Mouse (Mus musculus): Measurements from ENCODE around the gene N4bp2. TPM values are rescaled to one million over a fixed set of nuclear protein-coding genes. Genes with fewer than 3 reads are reported as not detected.
"Not testable (repeated sequence)": the region's sequence is repeated elsewhere in the genome, so short reads cannot be mapped to it uniquely, and the experiment has no call there.

Gene N4bp2
- total RNA-seq, 2 experiments from 2014 or later = 8.3 to 10.5 TPM

DNA sequence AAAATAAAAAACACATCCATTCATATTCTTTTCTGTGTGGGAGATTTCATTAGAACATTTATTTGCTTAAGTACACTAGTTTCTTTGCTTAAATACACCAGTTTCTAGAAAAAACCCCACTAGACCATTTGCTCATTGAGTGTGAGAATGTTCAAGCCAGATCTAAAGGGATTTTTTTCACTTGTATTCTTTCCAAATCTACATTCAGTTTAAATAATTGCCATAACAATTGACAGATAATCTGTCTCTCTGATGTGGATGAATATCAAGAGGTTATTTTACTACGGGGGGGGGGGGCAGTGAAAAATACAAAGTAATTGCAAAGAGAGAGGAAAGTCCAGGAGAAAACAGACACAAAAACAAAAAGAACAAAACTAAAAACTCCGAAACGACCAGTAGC, 635 bp upstream of the N4bp2 start:
- intact Hi-C loops (cut with DNase I) = loop anchor here (1.0 to 10.0 kb wide), 5 partner anchors 38 to 368 kb away; partner anchors contain the start of genes Lias, Pds5a, Rpl9 and Smim14

DNA sequence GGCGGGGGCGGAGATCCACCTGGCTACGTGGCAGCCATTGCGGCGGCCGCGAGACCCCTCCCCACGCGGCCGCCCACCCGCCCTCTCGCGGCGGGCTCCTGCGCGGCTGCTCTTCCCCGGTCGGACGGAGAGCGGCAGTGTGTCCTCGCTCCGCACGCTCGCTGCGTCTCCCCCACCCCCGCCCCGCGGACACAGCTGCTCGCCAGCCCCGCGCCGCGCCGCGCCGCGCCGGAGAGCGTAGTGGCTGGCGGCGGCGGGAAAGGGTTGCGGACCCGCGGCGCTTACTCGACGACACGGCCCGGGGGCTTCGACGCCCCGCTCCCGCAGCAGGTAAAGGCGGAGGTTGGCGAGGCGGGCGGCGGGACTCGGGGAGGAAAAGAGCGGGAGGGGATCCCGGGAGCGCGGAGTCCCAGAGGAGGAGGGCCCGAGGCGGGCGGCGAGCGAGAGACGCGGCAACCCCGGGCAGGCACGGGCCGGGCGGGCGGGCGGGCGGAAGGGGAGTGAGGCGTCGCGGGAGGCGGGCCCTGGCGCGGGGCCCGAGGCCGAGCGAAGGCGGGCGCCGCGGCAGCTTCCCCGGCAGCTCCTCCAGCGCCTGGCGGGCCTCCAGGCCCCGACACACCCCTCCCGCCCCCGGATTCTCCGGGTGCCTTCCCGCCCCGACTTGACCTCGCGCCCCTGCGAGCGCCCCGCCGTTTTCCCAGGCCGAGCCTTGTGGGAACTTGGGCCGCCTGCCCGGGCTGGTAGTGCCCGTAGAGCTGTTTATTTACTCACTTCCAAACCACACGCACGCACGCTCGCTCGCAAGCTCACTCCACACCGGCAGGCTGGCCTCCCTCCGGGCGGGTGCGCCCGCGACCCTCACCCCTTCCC, 830 bp downstream of the N4bp2 start:
- intact Hi-C loops (cut with DNase I) = loop anchor here (1.0 to 10.0 kb wide), 6 partner anchors 39 to 369 kb away; partner anchors contain the start of genes Lias, Pds5a, Rpl9 and Smim14
- DNase-seq (ENCODE audit: low spot score in 2 of 2) = peak; percentile 52 to 73

More for the DNA sequence above, 635 bp upstream of the N4bp2 start:
- DNase-seq (ENCODE audit: low spot score in 2 of 2) = no peak

DNA sequence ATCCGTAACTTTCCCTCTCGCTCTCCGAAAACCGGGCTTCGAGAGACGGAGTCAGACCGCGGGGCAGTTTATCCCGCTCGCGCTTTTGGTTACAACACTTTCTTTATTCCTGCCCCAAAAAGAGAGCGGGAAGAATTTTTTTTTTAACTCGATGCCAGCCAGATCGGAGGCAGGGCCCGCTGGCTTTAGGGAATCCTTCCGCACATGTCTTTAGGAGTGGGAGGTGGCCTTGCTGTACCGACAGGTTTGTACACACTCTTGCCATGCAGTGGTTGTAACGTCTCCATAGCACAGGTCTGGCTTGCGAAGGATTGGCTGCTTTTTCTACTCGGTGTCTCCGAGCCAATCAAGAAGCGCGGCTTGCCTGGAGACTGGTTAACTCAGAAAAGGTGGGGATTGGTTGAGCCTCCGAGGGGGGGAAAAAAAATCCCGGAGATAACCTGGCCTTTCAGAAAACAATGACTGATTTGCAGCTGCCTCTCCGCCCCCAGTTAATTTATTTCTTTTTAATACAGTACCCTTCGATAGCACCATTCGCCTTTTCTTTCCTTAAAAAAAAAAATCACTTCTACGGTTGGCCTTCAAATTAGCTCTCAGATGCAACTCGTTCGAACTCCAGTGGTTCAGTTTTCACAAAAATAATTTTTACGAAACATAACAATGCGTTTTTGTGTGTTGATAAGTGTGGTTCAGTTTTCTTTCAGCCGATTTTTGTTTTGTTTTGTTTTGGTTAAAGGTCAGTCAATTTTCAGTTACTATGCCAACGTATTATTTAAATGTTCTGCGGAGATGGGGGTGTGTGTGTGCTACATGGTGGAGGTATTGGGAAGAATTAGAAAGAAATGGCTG, 1.7 kb downstream of the N4bp2 start:
- peak; percentile 91 to 97 for DNase-seq (ENCODE audit: low spot score in 2 of 2)
- intact Hi-C loops (cut with DNase I) = loop anchor here (1.0 to 10.0 kb wide), 4 partner anchors 173 to 370 kb away; partner anchors contain the start of genes Lias, Rpl9, Smim14 and Ube2k

DNA sequence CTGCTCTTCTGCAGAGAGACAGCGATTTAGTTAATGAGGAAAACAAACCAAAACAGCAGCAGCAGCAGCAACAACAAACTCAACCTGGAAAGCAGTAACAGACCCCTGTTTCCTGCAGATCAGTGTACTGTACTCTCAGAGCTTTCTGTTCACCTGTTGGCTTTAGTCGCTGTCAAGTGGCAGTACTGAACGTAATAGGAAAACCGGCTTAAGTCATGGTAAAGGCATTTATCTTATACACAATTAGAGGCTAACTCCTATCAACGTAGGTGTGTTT, 2.3 kb downstream of the N4bp2 start:
- intact Hi-C loops (cut with DNase I) = loop anchor here (10.0 kb wide), 1 partner anchor 371 kb away; the partner anchor contains the start of genes Lias and Rpl9
- no peak for DNase-seq (ENCODE audit: low spot score in 2 of 2)

DNA sequence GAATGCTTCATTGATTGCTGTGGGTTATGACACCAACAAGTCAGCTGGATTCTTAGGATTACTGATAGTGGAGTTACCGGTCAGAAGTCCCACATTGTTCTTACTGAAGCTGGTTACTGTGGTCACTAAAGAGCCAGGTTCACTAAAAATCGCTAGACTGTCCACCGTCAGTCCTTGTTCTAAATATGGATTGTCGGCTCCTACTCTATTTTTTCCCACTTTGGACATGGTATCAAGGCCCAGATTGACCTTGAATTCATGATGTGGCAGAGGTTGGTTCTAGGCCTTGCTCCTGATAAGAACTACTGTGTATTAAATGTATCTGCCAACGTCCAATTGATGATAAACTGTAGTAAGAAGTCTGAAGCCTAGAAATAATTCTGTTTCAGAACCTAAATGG, 4.7 kb downstream of the N4bp2 start:
- intact Hi-C loops (cut with DNase I) = loop anchor here (10.0 kb wide), 1 partner anchor 373 kb away; the partner anchor contains the start of genes Lias and Rpl9
- no peak for DNase-seq (ENCODE audit: low spot score in 2 of 2)

DNA sequence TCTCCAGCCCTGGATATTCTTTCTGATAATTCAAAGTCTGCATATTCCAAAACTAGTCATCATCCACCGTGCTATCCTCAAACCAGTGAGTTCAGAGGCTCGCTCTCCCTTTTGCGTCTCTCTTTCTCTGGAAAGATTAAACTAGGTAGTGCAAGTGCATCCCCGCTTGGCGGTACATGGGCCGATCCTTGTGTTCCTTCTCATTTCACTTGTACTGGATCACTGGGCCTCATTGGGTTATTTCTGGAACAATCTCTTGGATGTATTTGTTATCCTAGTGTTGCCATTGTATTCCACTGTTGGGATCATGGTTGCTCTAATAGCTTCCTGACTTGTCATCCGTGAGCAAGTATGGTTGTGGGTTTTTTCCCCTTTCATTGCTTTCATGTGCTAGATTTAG, 6.7 kb downstream of the N4bp2 start:
- no peak for DNase-seq (ENCODE audit: low spot score in 2 of 2)
- intact Hi-C loops (cut with DNase I) = no loop called here

DNA sequence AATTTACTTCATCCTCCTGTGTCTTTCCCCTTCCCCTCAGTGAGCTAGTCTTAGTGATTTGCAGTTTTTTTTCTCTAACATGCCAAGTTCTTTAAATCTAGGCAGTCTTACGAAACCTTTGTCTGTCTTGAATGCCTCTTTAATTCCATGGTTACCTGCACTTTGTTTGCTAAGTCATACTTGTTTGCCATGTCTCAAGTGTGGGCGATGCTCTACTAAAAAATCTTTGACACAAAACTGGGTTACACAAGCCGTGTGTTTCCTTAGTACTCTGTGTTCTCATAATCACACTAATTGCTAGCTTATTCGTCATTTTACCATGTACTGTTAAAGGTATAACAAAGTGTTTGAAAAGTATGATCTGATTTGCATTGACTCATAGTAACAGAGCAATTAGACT, 7.2 kb downstream of the N4bp2 start:
- no peak for DNase-seq (ENCODE audit: low spot score in 2 of 2)
- intact Hi-C loops (cut with DNase I) = no loop called here

DNA sequence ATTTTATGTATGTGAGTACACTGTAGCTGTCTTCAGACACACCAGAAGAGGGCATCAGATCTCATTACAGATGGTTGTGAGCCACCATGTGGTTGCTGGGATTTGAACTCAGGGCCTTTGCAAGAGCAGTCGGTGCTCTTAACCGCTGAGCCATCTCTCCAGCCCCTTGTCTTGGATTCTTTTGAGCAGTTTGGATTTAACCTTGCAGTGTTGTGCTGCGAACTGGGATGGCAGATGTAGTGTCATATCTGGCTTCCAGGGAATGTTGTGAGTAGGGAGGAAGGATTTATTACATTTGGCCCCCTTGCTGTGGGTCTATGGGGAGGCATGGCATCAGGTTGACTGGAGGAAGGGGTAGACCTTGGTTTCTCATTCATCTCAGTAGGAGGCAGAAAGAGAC, 10.6 kb downstream of the N4bp2 start:
- intact Hi-C loops (cut with DNase I); DNase-seq (ENCODE audit: low spot score in 2 of 2): not testable (repeated sequence)

DNA sequence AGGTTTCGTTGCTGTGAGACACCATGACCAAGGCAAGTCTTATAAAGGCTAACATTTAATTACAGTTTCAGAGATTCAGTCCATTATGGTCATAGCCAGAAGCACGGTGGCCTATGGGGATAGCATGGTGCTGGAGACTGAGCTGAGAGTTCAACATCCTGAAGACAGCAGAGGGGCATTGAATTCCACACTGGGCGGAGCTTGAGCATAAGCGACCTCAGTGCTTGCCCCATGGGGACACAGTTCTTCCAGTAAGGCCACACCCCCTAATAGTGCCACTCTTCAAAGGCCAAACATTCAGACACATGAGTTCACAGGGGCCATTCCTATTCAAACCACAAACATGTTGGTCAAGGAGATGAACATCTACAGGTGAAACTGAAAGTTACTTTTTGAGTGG, 12.8 kb downstream of the N4bp2 start:
- no peak for DNase-seq (ENCODE audit: low spot score in 2 of 2)
- intact Hi-C loops (cut with DNase I) = no loop called here

DNA sequence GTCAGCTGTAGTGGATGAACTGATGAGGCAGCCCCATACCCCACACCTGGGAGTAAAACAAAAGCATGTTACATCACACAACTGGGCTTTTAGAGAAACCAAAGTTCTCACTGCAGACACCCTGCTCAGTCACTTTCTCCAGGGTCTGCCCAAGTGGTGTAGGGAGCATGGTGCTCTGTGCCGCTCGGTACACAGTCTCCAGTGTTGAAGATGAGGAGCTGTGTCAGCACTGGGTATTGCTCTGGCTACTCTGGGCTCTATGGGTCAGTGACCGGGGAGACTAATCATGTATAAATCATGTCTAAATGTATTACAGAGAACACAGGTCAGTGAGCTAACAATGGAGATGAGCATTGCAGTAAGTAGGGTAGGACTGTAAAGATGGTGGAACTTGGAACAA, 13.6 kb downstream of the N4bp2 start:
- no peak for DNase-seq (ENCODE audit: low spot score in 2 of 2)

DNA sequence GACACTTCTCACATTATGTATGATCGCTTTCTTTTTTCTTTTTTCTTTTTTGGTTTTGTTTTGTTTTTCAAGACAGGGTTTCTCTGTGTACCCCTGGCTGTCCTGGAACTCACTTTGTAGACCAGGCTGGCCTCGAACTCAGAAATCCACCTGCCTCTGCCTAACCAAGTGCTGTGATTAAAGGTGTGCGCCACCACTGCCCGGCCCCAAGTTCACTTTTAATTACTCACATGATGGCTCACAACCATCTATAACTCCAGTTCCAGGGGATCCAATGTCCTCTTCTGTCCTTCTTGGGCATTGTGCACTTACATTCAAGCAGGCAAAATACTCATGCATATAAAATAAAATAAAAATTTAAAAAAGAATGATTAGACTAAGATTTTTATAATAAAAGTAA, 15.7 kb downstream of the N4bp2 start:
- intact Hi-C loops (cut with DNase I); DNase-seq (ENCODE audit: low spot score in 2 of 2): not testable (repeated sequence)

More for the DNA sequence above, 13.6 kb downstream of the N4bp2 start:
- intact Hi-C loops (cut with DNase I) = no loop called here

DNA sequence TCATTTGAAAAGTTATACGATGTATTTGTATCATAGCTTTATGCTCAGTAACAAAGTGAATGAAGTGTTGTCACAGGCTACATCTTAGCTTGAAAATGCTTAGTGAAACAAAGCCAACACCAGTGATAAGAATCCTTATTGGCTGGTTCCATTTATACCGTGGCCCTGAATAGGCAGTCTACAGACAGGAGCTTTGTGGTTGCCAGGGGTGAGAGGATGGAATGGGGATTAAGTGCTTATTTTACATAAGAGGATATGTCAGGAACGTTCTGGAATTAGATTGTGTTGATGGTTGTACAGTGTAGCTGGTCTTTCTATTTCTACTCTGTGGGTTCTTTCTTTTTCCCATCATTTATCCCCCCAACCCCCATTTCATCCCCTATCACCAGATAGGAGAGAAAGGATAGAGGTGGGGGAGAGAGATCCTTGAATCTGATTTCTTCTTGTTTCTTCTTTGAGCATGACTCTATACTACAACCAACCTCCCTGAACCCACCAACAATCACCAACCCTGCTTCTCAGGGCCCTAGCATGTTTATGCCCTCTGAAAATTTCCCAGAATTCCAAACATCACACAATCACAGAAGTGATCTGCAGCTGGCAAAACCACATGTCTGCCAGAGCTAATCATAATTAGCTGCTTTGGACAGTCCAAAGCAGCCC, 16.2 kb downstream of the N4bp2 start:
- no peak for DNase-seq (ENCODE audit: low spot score in 2 of 2)
- intact Hi-C loops (cut with DNase I) = no loop called here

DNA sequence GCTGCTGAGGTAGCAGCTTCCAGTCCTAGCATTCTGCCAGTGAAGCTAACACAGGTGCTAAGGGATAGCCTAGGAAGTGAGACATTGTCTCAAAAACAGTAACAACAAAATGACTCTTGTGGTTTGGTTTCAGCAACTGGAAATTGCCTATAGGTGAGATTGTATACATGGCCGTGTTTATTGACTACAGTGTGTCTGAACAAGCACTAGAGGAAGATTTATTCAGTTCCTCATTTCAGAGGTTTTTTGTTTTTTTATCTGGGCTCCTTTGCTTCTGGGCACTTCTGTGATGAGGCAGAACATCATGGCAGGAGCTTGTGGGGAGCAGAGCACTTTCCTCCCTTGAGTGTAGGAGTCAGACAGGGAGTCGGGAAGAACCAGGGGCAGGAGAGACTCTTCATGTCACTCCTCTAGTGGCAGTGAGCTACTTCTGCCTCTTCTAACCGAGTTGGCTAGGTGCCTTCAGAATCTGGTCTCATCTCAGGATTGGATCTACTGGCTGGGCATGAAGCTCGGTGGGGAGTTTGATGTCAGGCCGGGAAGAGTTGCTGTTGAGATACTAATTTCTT, 17.9 kb downstream of the N4bp2 start:
- DNase-seq (ENCODE audit: low spot score in 2 of 2) = no peak
- intact Hi-C loops (cut with DNase I) = no loop called here

DNA sequence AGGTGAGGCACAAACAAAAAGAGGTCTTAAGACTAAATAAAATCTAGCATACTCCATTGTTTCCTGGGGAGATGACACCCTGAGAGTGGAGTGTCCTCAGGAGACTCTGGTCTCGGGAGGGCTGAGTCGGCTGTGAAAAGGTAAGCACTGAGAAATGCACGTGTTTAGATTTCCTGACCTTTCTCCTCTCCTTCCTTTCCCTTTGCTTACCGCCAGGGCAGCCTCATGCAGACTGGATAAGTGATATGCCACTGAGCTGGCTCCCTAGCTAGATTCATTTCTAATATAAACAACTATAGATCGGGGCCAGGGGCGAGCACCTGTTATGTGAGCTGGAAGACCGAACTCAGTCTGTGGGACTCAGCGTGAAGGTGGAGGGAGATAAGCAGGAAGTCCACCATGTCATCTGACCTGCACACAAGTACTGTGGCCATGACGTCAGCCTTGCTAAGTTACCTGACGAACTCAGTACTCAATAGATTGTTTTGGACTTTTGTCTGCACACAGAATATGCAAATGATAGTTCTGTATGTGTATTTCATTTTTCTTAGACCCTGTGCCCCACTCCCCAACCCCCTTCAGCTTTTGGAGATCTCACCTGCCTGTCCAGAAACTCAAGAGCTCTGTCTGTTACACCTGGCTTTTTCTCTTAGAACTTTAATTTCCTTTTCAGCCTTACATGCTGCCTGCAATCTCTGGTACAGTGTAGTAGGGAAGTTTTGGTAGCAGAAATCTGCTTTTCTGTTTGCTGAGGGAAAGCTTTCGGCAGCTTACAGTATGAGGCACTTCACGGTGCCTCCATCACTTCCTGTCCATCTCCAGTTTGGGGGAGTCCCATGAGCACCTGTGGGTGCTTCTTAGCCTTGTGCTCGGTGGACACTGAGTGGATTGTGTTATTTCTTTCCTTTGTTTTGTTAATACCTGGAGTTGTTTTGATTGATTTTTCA, 18.7 kb downstream of the N4bp2 start:
- no peak for DNase-seq (ENCODE audit: low spot score in 2 of 2)
- intact Hi-C loops (cut with DNase I) = no loop called here

DNA sequence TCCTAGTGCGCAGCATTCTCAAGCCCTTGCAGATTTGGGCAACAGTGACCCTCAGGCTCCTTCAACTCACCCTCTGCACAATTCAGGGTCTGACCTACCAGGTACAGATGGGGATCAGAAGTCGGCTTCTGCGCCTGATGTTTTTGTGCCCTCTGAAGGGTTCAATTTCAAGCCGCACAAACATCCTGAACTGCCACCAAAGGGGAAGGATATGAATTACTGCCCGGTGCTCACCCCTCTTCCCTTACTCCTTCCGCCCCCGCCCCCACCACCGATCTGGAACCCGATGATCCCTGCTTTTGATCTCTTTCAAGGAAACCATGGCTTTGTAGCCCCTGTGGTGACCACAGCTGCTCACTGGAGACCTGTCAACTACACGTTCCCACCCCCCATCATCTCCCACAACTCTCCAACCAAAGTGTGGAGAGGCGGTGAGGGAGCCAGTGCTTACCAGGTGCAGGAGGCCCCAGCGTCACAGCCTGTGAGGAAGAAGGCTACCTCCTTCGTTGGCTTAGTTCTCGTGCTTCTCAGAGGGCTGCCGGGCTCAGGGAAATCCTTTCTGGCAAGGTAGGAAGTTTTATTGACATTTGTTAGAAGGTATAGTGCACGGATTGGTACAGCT, 27.4 kb downstream of the N4bp2 start:
- no peak for DNase-seq (ENCODE audit: low spot score in 2 of 2)
- intact Hi-C loops (cut with DNase I) = no loop called here

DNA sequence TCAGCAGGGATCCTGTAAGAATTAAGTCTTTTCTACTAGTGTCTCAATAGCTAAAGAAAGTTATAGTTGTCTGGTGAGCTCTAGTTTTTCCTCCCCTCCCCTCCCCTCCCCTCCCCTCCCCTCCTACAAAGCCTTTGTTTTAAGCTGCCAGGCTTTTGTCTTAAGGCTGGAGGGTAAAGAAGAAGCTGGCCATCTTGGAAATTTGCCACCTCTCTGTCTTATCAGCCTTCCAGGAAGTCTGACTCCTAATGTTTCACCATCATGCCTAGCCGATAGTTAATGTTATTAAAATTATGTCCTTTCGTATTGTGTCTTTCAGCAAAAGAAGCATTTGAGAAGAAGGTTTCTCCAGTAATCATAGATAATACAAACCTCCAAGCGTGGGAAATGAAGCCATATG, 30.9 kb downstream of the N4bp2 start:
- DNase-seq (ENCODE audit: low spot score in 2 of 2) = no peak
- intact Hi-C loops (cut with DNase I) = no loop called here

DNA sequence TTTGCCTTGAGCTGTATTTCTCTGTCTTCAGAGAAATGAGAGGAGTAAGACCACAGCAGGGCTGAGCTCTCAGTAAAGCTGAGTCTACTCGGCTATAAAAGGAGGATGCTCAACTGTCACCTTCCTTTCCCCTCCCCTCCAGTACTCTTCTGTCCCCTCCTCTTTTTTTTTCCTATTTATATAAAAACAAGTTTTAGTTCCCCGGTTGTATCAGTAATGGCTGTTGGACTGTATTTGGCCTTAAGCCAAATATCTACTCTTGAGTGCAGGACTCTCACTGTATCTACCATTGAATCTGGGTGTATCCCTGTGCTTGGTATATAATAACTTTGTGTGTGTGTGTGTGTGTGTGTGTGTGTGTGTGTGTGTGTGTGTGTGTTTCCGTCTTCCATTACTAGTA, 31.4 kb downstream of the N4bp2 start:
- no peak for DNase-seq (ENCODE audit: low spot score in 2 of 2)
- intact Hi-C loops (cut with DNase I) = no loop called here

DNA sequence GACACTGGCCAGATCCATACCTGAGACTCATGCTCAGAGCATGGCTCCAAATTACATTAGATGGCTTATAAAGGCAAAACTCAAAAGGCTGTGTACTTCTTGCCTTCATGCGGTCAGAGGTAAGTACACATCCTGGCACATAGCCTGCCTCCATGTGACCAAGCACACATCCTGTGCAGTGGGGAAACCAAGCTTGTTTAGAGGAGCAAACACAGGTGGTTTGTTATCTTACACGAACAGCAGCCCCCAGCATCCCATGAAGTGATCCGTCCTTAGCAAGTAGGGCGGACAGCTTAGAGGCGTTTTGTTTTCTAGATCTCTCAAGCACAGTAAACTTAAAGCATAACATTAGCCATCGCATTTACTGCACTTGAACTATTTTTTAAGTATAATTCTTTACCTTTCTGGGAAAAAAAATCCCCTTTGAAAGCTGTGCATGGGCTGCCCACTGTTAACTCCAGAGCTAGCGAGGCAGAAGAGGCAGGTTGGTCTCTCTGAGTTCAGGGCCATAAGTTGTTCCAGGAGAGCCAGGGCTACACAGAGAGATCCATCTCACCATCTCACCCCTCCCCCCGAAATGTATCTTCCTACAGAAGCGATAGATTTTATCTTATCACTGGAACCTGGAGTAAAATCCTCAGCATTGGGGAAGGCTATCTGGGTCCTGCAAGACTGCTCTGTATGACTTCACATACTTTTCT, 32.1 kb downstream of the N4bp2 start:
- intact Hi-C loops (cut with DNase I) = no loop called here
- DNase-seq (ENCODE audit: low spot score in 2 of 2) = no peak

All from left cerebral cortex, postnatal 25 days (tissue).